Mouse (Mus musculus): Measurements from ENCODE around the gene Ovgp1. TPM values are rescaled to one million over a fixed set of nuclear protein-coding genes. Genes with fewer than 3 reads are reported as not detected.
A peak's percentile ranks its signal among the peaks of the same experiment; 100 is the strongest.
"Not testable (repeated sequence)": the region's sequence is repeated elsewhere in the genome, so short reads cannot be mapped to it uniquely, and the experiment has no call there.

Ovgp1 gene
- polyA plus RNA-seq, 1 experiment from 2014 or later: 0.28 TPM

- peak; percentile 27 for DNase-seq
- Histone ChIP-seq H3K4me2 (ENCODE audit: low read depth, low read length) (no peak overlapping the region; the same call in 1 of the 2 replicates), H3K9me3 (ENCODE audit: low read length) (no peaks in the 10 kb centered on the region), H3K27ac (ENCODE audit: low read depth) (no peak overlapping the region), H3K9ac (replicated peaks) (no peak overlapping the region), H3K27me3 (ENCODE audit: insufficient read depth, low read length) (no peaks in the 10 kb centered on the region), H3K4me3 (ENCODE audit: low read depth, low read length) (no peak overlapping the region), H3K36me3 (replicated peaks; ENCODE audit: insufficient read depth, low read length) (no peaks in the 10 kb centered on the region), H3K4me1 (ENCODE audit: insufficient read depth) (0 out of 2 replicates have a peak, but pooled peaks cover 2% of the 10 kb centered on the region)
- 20% methylated on average over 16 of the region's 17 CpGs for WGBS (ENCODE audit: insufficient replicate concordance)
- TF ChIP-seq CTCF (IDR thresholded peaks at IDR 0.05; ENCODE audit: low read depth): no peak
- no peak for TF ChIP-seq EP300 (IDR thresholded peaks at IDR 0.05; ENCODE audit: low read depth)
- ATAC-seq: peak; percentile 58
Observed at GRCm38 (mm10) chr3:106001416-106002370, 28.2 kb downstream of the Ovgp1 start.

- H3K4me3 ChIP-seq (ENCODE audit: low read depth, low read length); H3K27me3 ChIP-seq (ENCODE audit: insufficient read depth, low read length); DNase-seq; ATAC-seq; H3K9me3 ChIP-seq (ENCODE audit: low read length); H3K36me3 ChIP-seq (replicated peaks; ENCODE audit: insufficient read depth, low read length); H3K9ac ChIP-seq (replicated peaks); H3K4me1 ChIP-seq (ENCODE audit: insufficient read depth); H3K27ac ChIP-seq (ENCODE audit: low read depth); H3K4me2 ChIP-seq (ENCODE audit: low read depth, low read length): not testable (repeated sequence)
- 0 out of 2 replicates have a peak, but pooled peaks have one; percentile 7 for TF ChIP-seq CTCF (IDR thresholded peaks at IDR 0.05; ENCODE audit: low read depth)
- WGBS (ENCODE audit: insufficient replicate concordance): 60% methylated on average over 10 of the region's 10 CpGs
Observed at GRCm38 (mm10) chr3:106003360-106003759, 29.8 kb downstream of the Ovgp1 start.

GRCm38 (mm10) chr3:106014546-106014945, 41.0 kb downstream of the Ovgp1 start, which contains the start of gene Pifo:
Gene Pifo, minus strand, starts transcription at chr3:106014646.
- no peak for DNase-seq
- TF ChIP-seq EP300 (IDR thresholded peaks at IDR 0.05; ENCODE audit: low read depth): no peak
- TF ChIP-seq CTCF (IDR thresholded peaks at IDR 0.05; ENCODE audit: low read depth): no peak
- WGBS (ENCODE audit: insufficient replicate concordance): 75% methylated on average over 2 of the region's 2 CpGs

GRCm38 (mm10) chr3:106021840-106022239, 48.3 kb downstream of the Ovgp1 start:
- H3K27ac ChIP-seq (ENCODE audit: low read depth): no peak overlapping the region
- H3K4me3 ChIP-seq (ENCODE audit: low read depth, low read length): no peak overlapping the region
- no peaks in the 10 kb centered on the region for H3K4me1 ChIP-seq (ENCODE audit: insufficient read depth)
- H3K36me3 ChIP-seq (replicated peaks; ENCODE audit: insufficient read depth, low read length): no peaks in the 10 kb centered on the region
- no peak overlapping the region for H3K9ac ChIP-seq (replicated peaks)
- H3K9me3 ChIP-seq (ENCODE audit: low read length): no peaks in the 10 kb centered on the region
- H3K27me3 ChIP-seq (ENCODE audit: insufficient read depth, low read length): no peaks in the 10 kb centered on the region
- no peak for TF ChIP-seq EP300 (IDR thresholded peaks at IDR 0.05; ENCODE audit: low read depth)
- TF ChIP-seq CTCF (IDR thresholded peaks at IDR 0.05; ENCODE audit: low read depth): peak; percentile 45
- ATAC-seq (no peak), DNase-seq (no peak)
- no peak overlapping the region for H3K4me2 ChIP-seq (ENCODE audit: low read depth, low read length)

More at GRCm38 (mm10) chr3:106014546-106014945, 41.0 kb downstream of the Ovgp1 start, which contains the start of gene Pifo:
- Histone ChIP-seq H3K4me2 (ENCODE audit: low read depth, low read length) (no peak within 1 kb of the TSS), H3K27ac (ENCODE audit: low read depth) (no peak within 1 kb of the TSS), H3K9me3 (ENCODE audit: low read length) (no peaks in the 10 kb centered on the region), H3K27me3 (ENCODE audit: insufficient read depth, low read length) (no peaks in the 10 kb centered on the region), H3K9ac (replicated peaks) (no peak within 1 kb of the TSS), H3K36me3 (replicated peaks; ENCODE audit: insufficient read depth, low read length) (no peaks in the 10 kb centered on the region), H3K4me3 (ENCODE audit: low read depth, low read length) (no peak within 1 kb of the TSS), H3K4me1 (ENCODE audit: insufficient read depth) (no peaks in the 10 kb centered on the region)
- no peak for ATAC-seq

- Histone ChIP-seq H3K36me3 (replicated peaks; ENCODE audit: insufficient read depth, low read length) (no peaks in the 10 kb centered on the region), H3K4me1 (ENCODE audit: insufficient read depth) (no peaks in the 10 kb centered on the region), H3K4me3 (ENCODE audit: low read depth, low read length) (no peak overlapping the region), H3K9me3 (ENCODE audit: low read length) (no peaks in the 10 kb centered on the region), H3K9ac (replicated peaks) (no peak overlapping the region), H3K27me3 (ENCODE audit: insufficient read depth, low read length) (no peaks in the 10 kb centered on the region), H3K4me2 (ENCODE audit: low read depth, low read length) (no peak overlapping the region), H3K27ac (ENCODE audit: low read depth) (no peak overlapping the region)
- 82% methylated on average over 2 of the region's 2 CpGs for WGBS (ENCODE audit: insufficient replicate concordance)
- DNase-seq: no peak
- TF ChIP-seq CTCF (IDR thresholded peaks at IDR 0.05; ENCODE audit: low read depth) (no peak), EP300 (IDR thresholded peaks at IDR 0.05; ENCODE audit: low read depth) (no peak)
- no peak for ATAC-seq
Observed at GRCm38 (mm10) chr3:106024135-106024534, 50.6 kb downstream of the Ovgp1 start.

- H3K4me3 ChIP-seq (ENCODE audit: low read depth, low read length): no peak within 1 kb of the TSS
- H3K9ac ChIP-seq (replicated peaks): no peak within 1 kb of the TSS
- no peak for TF ChIP-seq CTCF (IDR thresholded peaks at IDR 0.05; ENCODE audit: low read depth)
- no peak for TF ChIP-seq EP300 (IDR thresholded peaks at IDR 0.05; ENCODE audit: low read depth)
- H3K9me3 ChIP-seq (ENCODE audit: low read length): no peaks in the 10 kb centered on the region
- DNase-seq: no peak
- H3K27me3 ChIP-seq (ENCODE audit: insufficient read depth, low read length): no peaks in the 10 kb centered on the region
- no peaks in the 10 kb centered on the region for H3K36me3 ChIP-seq (replicated peaks; ENCODE audit: insufficient read depth, low read length)
- WGBS (ENCODE audit: insufficient replicate concordance): 39% methylated on average over 1 of the region's 1 CpGs
- no peak for ATAC-seq
- H3K4me1 ChIP-seq (ENCODE audit: insufficient read depth): no peaks in the 10 kb centered on the region
- no peak within 1 kb of the TSS for H3K4me2 ChIP-seq (ENCODE audit: low read depth, low read length)
- no peak within 1 kb of the TSS for H3K27ac ChIP-seq (ENCODE audit: low read depth)
Observed at GRCm38 (mm10) chr3:106032781-106033180, 59.3 kb downstream of the Ovgp1 start, which contains the start of gene Chil5. Gene Chil5, minus strand, starts transcription at chr3:106032814.

Other genes with a start within 250 kb of the Ovgp1 start
- 89.0 and 93.3 TPM in 2 replicates for gene Rap1a, start 172.4 kb upstream of the Ovgp1 start, polyA plus RNA-seq (2015; fragmentation: Nextera tagmentation; extraction: Ambion mirVana)
- 0.62 and 0.92 TPM in 2 replicates for gene Adora3, start 102.9 kb upstream of the Ovgp1 start, polyA plus RNA-seq (2015; fragmentation: Nextera tagmentation; extraction: Ambion mirVana)
- gene Tmigd3, start 102.8 kb upstream of the Ovgp1 start, polyA plus RNA-seq (2015; fragmentation: Nextera tagmentation; extraction: Ambion mirVana): 0.13 TPM in 1 of 2 replicates, not detected in the other
- 3.9 and 5.4 TPM in 2 replicates for gene I830077J02Rik, start 41.0 kb upstream of the Ovgp1 start, polyA plus RNA-seq (2015; fragmentation: Nextera tagmentation; extraction: Ambion mirVana)
- gene Wdr77, start 14.3 kb upstream of the Ovgp1 start, polyA plus RNA-seq (2015; fragmentation: Nextera tagmentation; extraction: Ambion mirVana): 28.9 and 32.4 TPM in 2 replicates
- gene Atp5f1, start 13.6 kb upstream of the Ovgp1 start, polyA plus RNA-seq (2015; fragmentation: Nextera tagmentation; extraction: Ambion mirVana): 436 and 461 TPM in 2 replicates
- not detected in 2 replicates for gene Pifo, start 40.9 kb downstream of the Ovgp1 start, polyA plus RNA-seq (2015; fragmentation: Nextera tagmentation; extraction: Ambion mirVana)
- 0.33 and 0.38 TPM in 2 replicates for gene Chil5, start 59.1 kb downstream of the Ovgp1 start, polyA plus RNA-seq (2015; fragmentation: Nextera tagmentation; extraction: Ambion mirVana)
- not detected in 2 replicates for gene Chia1, start 139.5 kb downstream of the Ovgp1 start, polyA plus RNA-seq (2015; fragmentation: Nextera tagmentation; extraction: Ambion mirVana)
- 103 and 110 TPM in 2 replicates for gene Chil3, start 193.9 kb downstream of the Ovgp1 start, polyA plus RNA-seq (2015; fragmentation: Nextera tagmentation; extraction: Ambion mirVana)
- not detected in 2 replicates for gene Chil4, start 245.8 kb downstream of the Ovgp1 start, polyA plus RNA-seq (2015; fragmentation: Nextera tagmentation; extraction: Ambion mirVana)

Data from liver, postnatal 0 days (tissue).